In the genomic region with DNA sequence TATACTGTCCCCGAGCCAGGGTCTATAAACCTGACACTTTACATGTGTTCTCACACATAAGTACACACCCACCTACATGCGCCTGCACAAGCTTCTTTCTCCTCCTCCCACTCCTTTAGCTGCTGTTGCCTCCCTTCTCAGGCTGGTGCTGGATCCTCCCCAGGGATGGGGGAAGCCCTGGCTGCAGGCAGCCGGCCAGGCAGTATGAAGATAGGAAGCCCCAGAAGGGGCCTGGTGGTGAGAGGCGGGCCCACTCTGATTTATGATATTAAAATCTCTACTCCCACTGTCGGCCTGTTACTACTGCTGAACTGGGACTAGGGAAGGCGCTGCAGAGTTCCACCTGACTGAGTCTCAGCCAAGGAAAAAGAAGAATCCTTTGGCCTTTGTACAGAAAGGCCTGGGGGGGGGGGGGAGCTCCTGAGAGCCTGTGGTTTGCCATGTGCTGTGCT, we compare ENCODE assay signal across 8 mouse cellular contexts. TPM values are rescaled to one million over a fixed set of nuclear protein-coding genes. Genes with fewer than 3 reads are reported as not detected.
DNase-seq lines count a peak whose midpoint lies in the region; ATAC-seq and TF ChIP-seq lines count a peak whose summit lies in the region.

No protein-coding gene starts in this region.

- H3K27me3 ChIP-seq in erythroblast, embryonic 14.5 days (ENCODE audit: control insufficient read depth), result peaks cover 38% of the 10 kb centered on the region
- peaks cover 12% of the 10 kb centered on the region for H3K27me3 ChIP-seq in kidney, embryonic 16.5 days (ENCODE audit: insufficient read depth, low read length)
- peaks cover 13% of the 10 kb centered on the region for H3K27me3 ChIP-seq in small intestine, adult 2 months (ENCODE audit: control insufficient read depth, insufficient read depth, low read length)

- peaks cover 47% of the 10 kb centered on the region for H3K36me3 ChIP-seq in erythroblast, embryonic 14.5 days (ENCODE audit: control insufficient read depth)
- peaks cover 10% of the 10 kb centered on the region for H3K36me3 ChIP-seq in kidney, embryonic 16.5 days (ENCODE audit: insufficient read depth, low read length)
- peaks cover 11% of the 10 kb centered on the region for H3K36me3 ChIP-seq in small intestine, adult 2 months (ENCODE audit: control insufficient read depth, insufficient read depth, low read length)

- no peak for TF ChIP-seq POLR2A in small intestine, adult 2 months (IDR thresholded peaks at IDR 0.05; ENCODE audit: low read depth, low read length)

- H3K27ac ChIP-seq in kidney, embryonic 16.5 days (ENCODE audit: low read length), result peak overlapping the region; percentile 98
- H3K27ac ChIP-seq in small intestine, adult 2 months (ENCODE audit: insufficient read depth, low read depth, low read length), result peak overlapping the region; percentile 15; the same call in 1 of the 2 replicates

- 6% methylated on average over 6 of the region's 6 CpGs for WGBS in kidney, embryonic 16.5 days
- 19% methylated on average over 6 of the region's 6 CpGs for WGBS in small intestine, adult 2 months

- peak overlapping the region; percentile 82 for H3K4me3 ChIP-seq in erythroblast, embryonic 14.5 days (replicated peaks)
- H3K4me3 ChIP-seq in kidney, embryonic 16.5 days (ENCODE audit: low read length), result peak overlapping the region; percentile 78
- no peak overlapping the region for H3K4me3 ChIP-seq in small intestine, adult 2 months (ENCODE audit: low read depth, low read length)

- TF ChIP-seq CTCF in small intestine, adult 2 months (IDR thresholded peaks at IDR 0.05; ENCODE audit: extremely low read depth, insufficient read length, insufficient replicate concordance, low read depth, low read length), result no peak

- H3K9ac ChIP-seq in kidney, embryonic 16.5 days (replicated peaks; ENCODE audit: low read length), result peak overlapping the region; percentile 91

- peaks cover 5% of the 10 kb centered on the region; the same call in 1 of the 2 replicates for H3K9me3 ChIP-seq in erythroblast, embryonic 14.5 days (ENCODE audit: control insufficient read depth, low read length)
- H3K9me3 ChIP-seq in kidney, embryonic 16.5 days (ENCODE audit: low read length), result no peaks in the 10 kb centered on the region

- peak; percentile 70 for ATAC-seq in kidney, embryonic 16.5 days (ENCODE audit: low FRiP score, low TSS enrichment)
- ATAC-seq in erythroid progenitor cell, adult 5-6 weeks (replicated peaks; ENCODE audit: low FRiP score, poor library complexity, severe bottlenecking), result no peak

- H3K4me1 ChIP-seq in erythroblast, embryonic 14.5 days (ENCODE audit: control insufficient read depth), result peaks cover 83% of the 10 kb centered on the region
- peaks cover 70% of the 10 kb centered on the region for H3K4me1 ChIP-seq in kidney, embryonic 16.5 days (ENCODE audit: insufficient read depth, low read length)
- peaks cover 17% of the 10 kb centered on the region for H3K4me1 ChIP-seq in small intestine, adult 2 months (ENCODE audit: control insufficient read depth, insufficient read depth, insufficient read length, low read length)

- peak overlapping the region; percentile 98 for H3K4me2 ChIP-seq in kidney, embryonic 16.5 days (replicated peaks; ENCODE audit: low read depth, low read length)

- DNase-seq in kidney, adult 11 months, result peak; percentile 73
- no peak for DNase-seq in kidney, adult 18-20 months
- peak; percentile 75 for DNase-seq in liver
- DNase-seq in Muller cell, postnatal 12 days (ENCODE audit: inconsistent ontology term), result no peak

RNA-seq across cellular contexts. Expression of a gene that starts 1.1 kb away (rescaled TPM):
- 14.8 and 19.5 TPM in 2 replicates for polyA plus RNA-seq in erythroblast, embryonic 14.5 days (2012)
- 30.5 and 39.5 TPM in 2 replicates for polyA plus RNA-seq in kidney, embryonic 16.5 days (2015; fragmentation: Nextera tagmentation; extraction: Ambion mirVana)
- 3.0 and 7.9 TPM in 2 replicates for polyA plus RNA-seq in small intestine, adult 2 months (2012; rRNA removed)
- total RNA-seq in erythroid progenitor cell, adult 5-6 weeks (2015; ENCODE audit: low replicate concordance), result 0.72 and 5.9 TPM in 2 replicates
- 2.8 and 3.1 TPM in 2 replicates for total RNA-seq in erythroid progenitor cell, adult 5-6 weeks (2017; ENCODE audit: low replicate concordance)

RNA-seq across cellular contexts. Expression of a gene that starts 5.8 kb away (rescaled TPM):
- 16.1 and 19.2 TPM in 2 replicates for polyA plus RNA-seq in erythroblast, embryonic 14.5 days (2012)
- 154 TPM in 2 replicates for polyA plus RNA-seq in kidney, embryonic 16.5 days (2015; fragmentation: Nextera tagmentation; extraction: Ambion mirVana)
- 28.9 and 64.8 TPM in 2 replicates for polyA plus RNA-seq in small intestine, adult 2 months (2012; rRNA removed)
- 133 and 142 TPM in 2 replicates for total RNA-seq in erythroid progenitor cell, adult 5-6 weeks (2015; ENCODE audit: low replicate concordance)
- total RNA-seq in erythroid progenitor cell, adult 5-6 weeks (2017; ENCODE audit: low replicate concordance), result 27.3 and 31.7 TPM in 2 replicates

RNA-seq across cellular contexts. Expression of a gene that starts 13.5 kb away (rescaled TPM):
- 0.07 and 0.09 TPM in 2 replicates for polyA plus RNA-seq in erythroblast, embryonic 14.5 days (2012)
- polyA plus RNA-seq in kidney, embryonic 16.5 days (2015; fragmentation: Nextera tagmentation; extraction: Ambion mirVana), result 246 and 270 TPM in 2 replicates
- polyA plus RNA-seq in small intestine, adult 2 months (2012; rRNA removed), result 15.1 and 25.8 TPM in 2 replicates
- total RNA-seq in erythroid progenitor cell, adult 5-6 weeks (2015; ENCODE audit: low replicate concordance), result not detected in 2 replicates
- total RNA-seq in erythroid progenitor cell, adult 5-6 weeks (2017; ENCODE audit: low replicate concordance), result not detected in 2 replicates

RNA-seq across cellular contexts. Expression of a gene that starts 19.5 kb away (rescaled TPM):
- polyA plus RNA-seq in erythroblast, embryonic 14.5 days (2012), result 0.02 TPM in 1 of 2 replicates, not detected in the other
- 1.7 and 3.2 TPM in 2 replicates for polyA plus RNA-seq in kidney, embryonic 16.5 days (2015; fragmentation: Nextera tagmentation; extraction: Ambion mirVana)
- polyA plus RNA-seq in small intestine, adult 2 months (2012; rRNA removed), result 0.09 and 0.20 TPM in 2 replicates
- total RNA-seq in erythroid progenitor cell, adult 5-6 weeks (2015; ENCODE audit: low replicate concordance), result 5.8 and 10.1 TPM in 2 replicates
- 11.1 and 11.6 TPM in 2 replicates for total RNA-seq in erythroid progenitor cell, adult 5-6 weeks (2017; ENCODE audit: low replicate concordance)

RNA-seq across cellular contexts. Expression of a gene that starts 19.6 kb away (rescaled TPM):
- 2.2 and 4.5 TPM in 2 replicates for polyA plus RNA-seq in erythroblast, embryonic 14.5 days (2012)
- polyA plus RNA-seq in kidney, embryonic 16.5 days (2015; fragmentation: Nextera tagmentation; extraction: Ambion mirVana), result 197 and 200 TPM in 2 replicates
- polyA plus RNA-seq in small intestine, adult 2 months (2012; rRNA removed), result 174 and 479 TPM in 2 replicates
- total RNA-seq in erythroid progenitor cell, adult 5-6 weeks (2015; ENCODE audit: low replicate concordance), result 19.8 and 33.1 TPM in 2 replicates
- 5.3 and 16.2 TPM in 2 replicates for total RNA-seq in erythroid progenitor cell, adult 5-6 weeks (2017; ENCODE audit: low replicate concordance)

Comparison
In these comparisons a context has a peak if more than half of its experiments do, and no peak if none do; other contexts are left out.
1. DNase-seq: peak in kidney, adult 11 months (single experiment) and liver (single experiment); none in kidney, adult 18-20 months (single experiment) and Muller cell, postnatal 12 days (single experiment).
2. RNA of a gene that starts 13.5 kb away (polyA plus RNA-seq): 246 to 270 TPM in kidney, embryonic 16.5 days and 15.1 to 25.8 TPM in small intestine, adult 2 months; 0.07 to 0.09 TPM in erythroblast, embryonic 14.5 days; every median in the first group is over 10 times any median in the second.